Mouse (Mus musculus) A20 (cell line): ENCODE results near the gene Vti1b.

Experiments
- DNase-seq: peaks from one replicate; pipeline ENCODE4 v3.0.0-alpha.2; 2011; ENCODE audit warnings: low read depth, low spot score

Vti1b gene

GRCm38 (mm10) chr12:79138999-79139398, 33.5 kb downstream of the Vti1b start:
- no peak for DNase-seq

- no peak for DNase-seq
Measured at GRCm38 (mm10) chr12:79136949-79137348, 35.5 kb downstream of the Vti1b start.

GRCm38 (mm10) chr12:79135105-79135504, 37.4 kb downstream of the Vti1b start:
- DNase-seq, result no peak

GRCm38 (mm10) chr12:79134676-79135075, 37.8 kb downstream of the Vti1b start:
- DNase-seq, result no peak

GRCm38 (mm10) chr12:79131706-79132460, 40.6 kb downstream of the Vti1b start:
- DNase-seq, result no peak

- no peak for DNase-seq
Measured at GRCm38 (mm10) chr12:79131178-79131675, 41.2 kb downstream of the Vti1b start.

- peak; percentile 66 for DNase-seq
Measured at GRCm38 (mm10) chr12:79130299-79131177, 41.9 kb downstream of the Vti1b start, which contains the start of gene Arg2. TSS of gene Arg2 (plus strand) at chr12:79130777.

GRCm38 (mm10) chr12:79122820-79123219, 49.6 kb downstream of the Vti1b start:
- peak; percentile 46 for DNase-seq

- no peak for DNase-seq
Measured at GRCm38 (mm10) chr12:79118991-79119390, 53.5 kb downstream of the Vti1b start.
